Mouse (Mus musculus): Measurements from ENCODE around the gene Leng8.

Leng8 gene

DNA sequence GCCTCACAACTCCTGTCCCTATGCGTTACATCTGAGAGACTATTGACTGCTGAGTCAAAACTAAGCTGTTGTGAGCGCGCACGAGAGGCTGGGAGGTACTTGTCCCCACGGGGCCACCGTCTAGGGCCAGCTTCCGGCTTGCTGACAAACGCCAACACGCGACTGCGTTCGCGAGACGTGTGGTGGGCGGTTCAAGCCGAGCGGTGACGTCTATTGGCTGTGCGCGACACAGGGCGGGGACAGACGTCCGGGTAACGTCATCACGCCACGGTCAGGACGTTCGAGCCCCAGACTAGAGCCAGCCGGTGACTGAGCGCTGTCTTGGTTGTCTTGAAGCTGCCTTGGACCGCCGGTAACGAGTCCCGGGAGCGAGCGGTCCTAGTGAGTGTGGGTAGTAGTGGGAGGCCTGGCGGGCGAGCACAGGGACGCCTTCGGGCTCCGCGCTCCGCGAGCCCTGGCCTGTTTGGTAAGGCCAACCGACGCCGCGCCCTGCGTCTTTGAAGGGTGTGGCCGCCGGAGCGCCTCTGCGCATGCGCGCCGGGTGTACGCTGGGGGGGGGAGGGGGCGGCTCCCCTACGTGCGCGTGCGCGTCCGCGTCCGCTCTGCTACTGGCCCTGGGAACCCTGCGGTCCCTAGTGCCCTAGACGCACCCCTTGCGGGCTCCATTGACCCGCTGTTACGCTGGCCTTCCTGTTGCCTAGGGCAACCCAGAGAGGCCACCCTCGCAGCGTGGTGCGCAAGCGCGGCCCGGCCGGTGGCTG lies at the start of gene Leng8:
Gene Leng8, plus strand, starts transcription at position 269 of the 761 bp plus-strand sequence.
- DNase-seq, result peak; percentile 99

DNA sequence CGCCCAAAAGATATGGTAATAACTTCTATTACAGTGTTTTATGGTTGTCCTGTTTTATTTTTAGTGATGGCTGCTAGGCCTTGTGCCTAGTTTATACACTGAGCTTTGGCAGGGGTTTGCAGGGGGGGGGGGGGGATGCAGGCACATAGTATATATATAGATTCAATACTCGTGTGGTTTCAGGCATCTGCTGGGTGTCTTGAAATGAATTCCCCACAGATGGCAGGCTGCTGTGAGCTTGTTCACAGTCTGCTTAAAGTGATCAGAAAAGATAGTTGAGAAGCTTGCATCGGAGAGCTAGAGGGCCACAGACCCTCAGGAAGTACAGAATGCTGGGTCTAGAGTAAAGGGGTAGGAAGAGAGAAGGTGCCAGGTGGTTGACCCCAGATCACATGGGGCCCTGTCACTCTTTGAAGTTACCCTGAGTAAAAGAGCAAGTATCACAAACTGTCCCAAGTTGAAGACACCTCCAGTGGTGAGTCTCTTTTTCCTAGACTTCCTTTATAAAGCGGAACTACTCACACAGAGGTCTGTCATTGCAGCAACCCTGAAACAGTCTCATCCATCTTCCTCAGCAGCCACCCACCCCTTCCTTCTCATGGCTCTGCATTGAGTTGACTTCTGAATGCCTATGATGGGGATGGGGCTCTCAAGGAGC lies 49.5 kb upstream of the Leng8 start:
- no peak for DNase-seq

DNA sequence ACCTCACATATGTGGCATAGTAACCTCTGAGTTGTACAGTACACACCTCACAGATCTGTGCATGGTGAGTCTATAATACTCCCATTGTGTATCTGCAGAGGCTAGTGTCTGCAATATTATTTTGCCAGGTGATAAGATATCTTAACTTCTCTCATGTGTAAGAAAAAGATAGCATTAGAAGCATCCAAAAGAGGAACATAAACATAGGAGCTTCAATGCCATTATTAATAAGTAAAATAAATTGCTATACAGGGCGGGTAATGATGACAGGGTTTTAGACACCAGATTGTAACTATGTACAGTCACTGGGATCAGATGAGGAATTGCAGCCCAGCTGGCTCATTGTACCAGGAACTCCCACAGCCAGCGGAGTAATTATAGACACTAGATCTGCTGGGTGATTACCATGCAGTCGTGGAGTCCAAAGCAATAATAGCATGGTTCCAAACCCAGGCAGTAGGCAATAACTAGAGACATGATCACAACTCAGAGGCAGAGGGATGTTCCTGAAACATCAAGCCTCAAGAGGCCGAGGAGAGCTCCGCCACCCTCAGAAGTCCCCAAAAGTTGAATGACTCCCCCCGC lies 48.9 kb upstream of the Leng8 start:
- DNase-seq, result no peak

DNA sequence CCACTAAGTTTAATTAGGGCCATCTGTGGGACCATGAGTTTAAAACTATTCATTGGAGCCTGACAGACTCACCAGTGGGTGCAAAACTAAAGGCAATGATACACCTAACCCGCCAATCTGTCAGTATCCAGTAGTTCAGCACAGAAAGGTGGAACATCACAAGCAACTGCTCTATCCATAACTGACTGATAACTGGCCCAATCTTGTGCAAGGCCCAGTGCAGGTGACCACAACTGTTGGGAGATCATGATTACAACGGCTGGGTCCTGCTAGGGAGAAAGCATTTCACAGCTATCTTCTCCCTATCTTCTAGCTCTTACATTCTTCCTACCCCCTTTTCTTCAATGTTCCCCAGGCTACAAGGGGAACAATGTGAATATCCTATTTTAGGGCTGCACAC lies 48.2 kb upstream of the Leng8 start:
- DNase-seq, result no peak

DNA sequence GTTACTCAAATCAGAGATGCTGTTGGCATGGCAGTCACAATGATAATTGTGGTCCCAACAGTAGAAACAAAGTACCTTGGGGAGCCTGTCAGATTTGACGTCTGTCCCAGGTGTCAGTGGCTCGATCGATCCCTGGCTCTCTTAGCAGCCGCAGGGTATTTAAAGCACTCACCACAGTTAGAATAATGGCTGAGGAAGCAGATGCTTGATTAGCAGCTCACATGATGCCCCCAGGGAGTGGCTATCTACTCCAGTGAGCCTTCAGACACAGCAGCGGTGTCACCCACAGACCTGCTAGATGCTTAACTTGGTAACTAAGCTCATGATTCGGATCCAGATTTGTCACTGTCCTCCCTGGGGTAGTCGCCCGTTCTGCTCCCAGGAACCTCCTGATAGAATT lies 45.7 kb upstream of the Leng8 start:
- no peak for DNase-seq

DNA sequence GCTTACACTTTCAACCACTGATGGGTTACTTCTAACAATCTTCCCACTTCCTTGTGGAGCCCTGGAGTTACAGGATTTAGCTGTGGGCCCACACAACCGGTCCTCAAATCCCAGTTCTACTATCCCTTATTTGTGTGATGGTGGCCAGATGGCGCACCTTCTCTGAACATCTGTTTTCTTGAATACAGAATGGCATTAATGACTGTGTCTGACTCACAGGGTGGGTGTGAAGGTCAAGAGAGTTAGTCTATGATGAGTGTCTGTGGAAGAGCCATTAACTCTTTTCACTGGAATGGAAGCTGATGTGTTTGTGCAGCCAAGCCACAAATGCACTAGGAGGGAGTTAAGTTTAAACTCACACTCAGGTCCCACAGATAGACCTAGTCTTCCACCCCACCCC lies 38.5 kb upstream of the Leng8 start:
- DNase-seq, result no peak

DNA sequence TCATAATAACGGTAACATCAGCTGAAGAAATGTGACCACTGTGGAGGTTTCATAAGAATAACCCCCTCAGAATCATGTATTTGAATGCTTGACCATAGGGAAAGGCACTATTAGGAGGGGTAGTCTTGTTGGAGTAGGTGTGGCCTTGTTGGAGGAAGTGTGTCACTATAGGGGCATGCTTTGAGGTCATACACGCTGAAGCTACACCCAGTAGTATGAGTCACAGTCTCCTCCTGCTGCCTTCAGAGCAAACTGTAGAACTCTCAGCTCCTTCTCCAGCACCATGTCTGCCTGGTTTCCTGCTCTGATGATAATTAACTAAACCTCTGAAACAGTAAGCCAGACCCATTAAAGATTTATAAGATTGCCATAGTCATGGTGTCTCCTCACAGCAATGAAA lies 38.0 kb upstream of the Leng8 start:
- DNase-seq, result no peak

DNA sequence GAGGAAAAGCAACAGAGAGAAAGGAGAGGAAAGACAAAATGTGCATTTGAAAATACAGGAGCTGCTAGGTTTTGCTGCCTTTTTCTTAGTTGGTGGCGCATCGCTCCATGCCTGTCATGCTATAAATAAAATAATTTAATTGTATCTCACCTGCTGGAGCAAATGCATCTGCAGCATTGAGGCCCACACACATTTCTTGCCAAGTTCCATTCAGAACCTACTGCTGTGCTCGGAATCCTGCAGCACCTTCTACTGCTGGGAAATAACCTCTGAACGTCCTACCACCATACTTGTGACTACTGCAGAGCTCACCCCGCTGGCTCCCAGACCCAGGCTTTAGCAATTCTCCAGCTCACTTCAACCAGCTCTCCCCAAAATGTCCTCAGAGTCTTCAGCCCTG lies 35.7 kb upstream of the Leng8 start:
- no peak for DNase-seq

DNA sequence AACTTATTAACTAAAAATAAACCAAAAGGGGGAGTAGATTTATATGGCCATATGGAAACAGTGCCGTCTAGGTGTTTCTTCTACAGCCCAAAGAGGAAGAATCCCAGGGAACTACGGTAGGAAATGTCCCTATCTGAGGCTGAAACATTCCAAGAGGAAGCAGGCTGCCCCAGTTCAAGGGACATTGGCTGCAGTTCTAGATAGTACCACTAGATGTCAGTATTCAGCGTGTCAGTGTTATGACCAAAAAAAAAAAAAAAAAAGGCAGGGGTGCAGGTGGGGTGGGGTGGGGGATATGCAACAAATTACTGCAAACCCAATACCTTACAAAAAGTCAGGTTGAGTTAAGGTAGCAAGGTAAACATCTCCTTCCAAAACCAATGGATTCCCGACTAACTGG lies 33.4 kb upstream of the Leng8 start:
- no peak for DNase-seq

DNA sequence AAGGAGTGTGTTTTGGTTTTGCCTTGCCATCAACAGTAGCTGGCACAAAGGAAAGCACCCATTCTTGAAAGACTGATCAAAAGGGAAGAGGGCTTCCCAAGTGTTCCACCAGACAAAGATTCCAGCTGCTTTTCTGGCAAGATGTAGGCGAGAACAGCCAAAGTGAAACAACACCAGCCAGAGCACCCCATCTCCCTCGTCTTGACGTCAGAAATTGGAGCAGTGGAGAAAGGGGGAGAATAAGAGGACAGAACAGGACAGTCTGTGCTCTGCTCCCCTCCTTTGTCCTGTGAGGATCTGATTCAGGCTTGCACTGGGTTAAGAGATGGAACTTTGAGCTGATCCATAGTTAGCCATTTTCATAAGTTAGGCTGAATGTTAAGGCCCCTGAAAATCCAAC lies 25.1 kb upstream of the Leng8 start:
- no peak for DNase-seq

DNA sequence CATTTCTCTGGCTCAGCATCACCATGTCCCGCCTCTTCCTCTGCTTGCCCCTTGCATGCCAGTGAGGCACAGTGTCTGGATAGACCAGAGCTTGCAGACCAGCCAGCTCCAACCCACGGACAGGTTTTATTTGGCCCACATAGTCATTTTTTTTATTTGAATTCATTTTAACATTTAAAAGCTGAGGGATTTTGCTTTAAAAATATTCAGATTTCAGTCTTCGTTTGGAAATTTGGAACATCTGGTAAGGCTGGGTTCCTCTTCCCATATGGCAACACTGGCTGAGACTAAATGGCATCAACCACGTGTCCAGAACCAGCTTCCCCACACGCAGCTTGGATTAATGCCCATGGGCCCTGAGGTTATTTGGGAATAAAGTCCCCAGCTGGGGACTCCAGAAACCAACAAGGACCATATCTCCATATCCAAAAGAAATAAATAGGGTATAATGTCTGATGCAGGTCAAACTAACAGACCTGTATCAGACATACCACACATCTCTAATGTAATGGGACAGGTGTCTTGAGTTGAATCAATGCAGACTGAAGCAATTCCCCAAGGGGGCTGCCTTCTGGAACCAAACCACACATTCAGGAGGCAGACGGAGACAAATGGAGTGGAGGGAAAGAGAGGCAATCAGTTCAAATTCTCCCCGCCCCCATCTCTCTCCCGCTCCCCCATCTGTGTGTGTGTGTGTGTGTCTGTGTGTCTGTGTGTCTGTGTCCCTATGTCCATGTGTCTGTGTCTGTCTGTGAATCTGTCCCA lies 19.6 kb upstream of the Leng8 start:
- DNase-seq, result no peak

DNA sequence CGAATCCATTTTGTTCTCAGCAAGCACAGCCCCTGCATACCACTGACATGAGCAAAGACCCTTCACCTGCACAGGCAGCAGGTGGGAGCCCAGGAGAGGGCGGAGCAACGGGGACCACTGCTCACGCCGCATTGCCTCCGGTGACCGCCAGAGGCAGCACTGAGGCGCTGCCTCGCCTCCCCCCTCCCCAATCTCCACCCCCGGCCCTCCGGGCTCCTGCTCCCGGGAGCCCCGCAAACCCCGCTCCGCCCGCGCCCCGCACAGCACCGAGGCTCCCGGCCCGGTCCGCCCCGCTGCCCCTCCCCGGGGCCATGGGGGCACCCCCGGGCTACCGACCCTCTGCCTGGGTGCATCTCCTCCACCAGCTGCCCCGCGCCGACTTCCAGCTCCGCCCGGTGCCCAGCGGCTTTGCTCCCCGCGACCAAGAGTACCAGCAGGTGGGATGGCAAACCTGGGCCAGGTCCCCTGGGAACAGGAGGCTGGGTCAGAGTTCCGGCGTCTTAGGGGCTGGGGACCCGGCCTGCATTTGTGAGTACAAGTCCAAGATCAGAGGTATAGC lies 17.4 kb upstream of the Leng8 start, which contains the start of gene Ttyh1:
Gene Ttyh1, plus strand, starts transcription at position 65 of the 559 bp plus-strand sequence.
- DNase-seq, result peak; percentile 39

DNA sequence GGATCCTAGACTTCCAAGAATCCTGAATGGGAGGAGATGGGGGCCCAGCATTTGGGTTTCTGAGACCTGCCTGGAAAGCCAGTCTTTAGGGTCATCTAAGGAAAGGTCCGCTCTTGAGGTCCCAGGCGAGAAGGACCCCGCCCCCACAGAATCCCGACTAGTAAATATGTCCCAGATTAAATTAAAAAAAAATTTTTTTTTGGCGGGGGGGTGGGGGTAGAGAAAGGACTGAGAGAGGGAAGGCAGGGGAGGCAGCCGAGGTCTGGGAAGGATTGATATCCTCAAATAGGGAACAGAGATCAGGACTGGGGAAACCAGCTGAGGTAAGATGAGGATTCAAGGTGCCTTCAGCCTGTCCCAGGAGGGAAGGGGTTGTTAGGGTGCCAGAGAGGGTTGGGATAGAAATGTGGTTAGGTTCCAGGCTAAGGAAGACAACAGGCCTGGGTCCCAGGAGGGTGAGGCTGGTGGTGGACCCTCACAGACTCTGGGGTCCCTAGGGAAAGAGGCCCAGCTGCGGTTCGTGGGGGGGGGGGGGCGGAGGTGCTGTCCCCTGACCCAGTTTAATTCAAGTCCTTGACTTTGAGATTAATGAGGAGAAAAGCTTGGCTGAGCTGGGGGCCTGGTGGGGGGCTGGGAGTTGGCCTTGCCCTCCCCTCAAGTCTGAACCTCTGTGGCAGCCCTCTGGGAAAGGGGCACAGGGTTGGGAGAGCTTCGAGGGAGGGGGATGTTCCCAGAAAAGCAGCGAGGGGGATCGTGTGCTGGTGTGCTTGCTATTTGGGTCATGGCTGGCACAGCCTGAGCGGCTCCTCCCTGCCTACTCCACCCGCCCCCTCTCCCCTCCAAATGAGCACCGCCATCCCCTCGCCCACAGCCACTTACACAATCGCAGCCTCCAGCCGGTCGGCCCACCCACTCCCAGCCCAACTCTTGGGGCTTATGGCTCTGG lies 16.6 kb upstream of the Leng8 start:
- DNase-seq, result no peak

DNA sequence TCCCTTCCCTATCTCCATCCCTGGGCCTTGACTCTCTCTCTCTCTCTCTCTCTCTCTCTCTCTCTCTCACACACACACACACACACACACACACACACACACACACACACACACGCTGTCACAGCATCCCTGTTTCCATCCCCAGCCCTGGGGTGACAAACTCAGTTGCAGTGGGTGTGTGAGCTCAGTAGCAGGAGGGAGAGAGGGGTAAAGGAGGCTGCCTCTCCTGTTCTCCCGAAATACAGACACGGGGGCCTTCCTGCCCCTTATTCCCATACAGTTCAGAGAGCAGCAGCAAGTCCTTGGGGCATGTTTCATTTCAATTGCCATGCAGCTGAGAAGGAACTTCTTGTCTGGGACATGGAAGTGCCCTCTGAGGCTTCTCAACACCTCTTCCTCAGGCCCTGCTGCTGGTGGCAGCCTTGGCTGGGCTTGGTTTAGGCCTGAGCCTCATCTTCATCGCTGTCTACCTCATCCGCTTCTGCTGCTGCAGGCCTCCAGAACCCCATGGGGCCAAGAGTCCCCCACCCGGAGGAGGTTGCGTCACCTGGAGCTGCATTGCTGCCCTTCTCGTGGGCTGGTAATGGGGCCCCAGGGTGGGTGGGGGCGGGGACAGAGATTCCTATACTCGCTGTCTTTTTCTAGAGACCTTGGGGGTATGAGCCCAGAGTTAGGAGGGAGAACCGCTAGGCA lies 14.6 kb upstream of the Leng8 start:
- DNase-seq, result no peak

DNA sequence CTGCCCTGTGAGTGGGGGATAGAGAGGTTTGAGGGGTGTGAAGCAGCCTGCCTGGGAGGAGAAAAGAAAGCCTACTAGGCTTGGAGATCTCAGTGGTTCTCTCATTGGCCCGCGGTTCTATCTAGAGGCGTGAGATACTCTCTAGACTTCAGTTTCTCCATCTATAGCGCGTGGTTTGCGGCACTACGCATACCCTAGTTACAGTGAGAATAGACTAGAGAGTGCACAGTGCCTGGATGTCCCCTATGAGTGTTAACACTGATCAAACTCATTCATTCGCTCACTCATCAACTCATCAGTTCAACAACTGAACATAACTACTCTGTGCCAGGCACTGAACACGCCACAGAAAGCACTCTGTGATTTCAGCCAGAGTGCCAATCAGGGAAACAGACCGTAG lies 14.1 kb upstream of the Leng8 start:
- no peak for DNase-seq

DNA sequence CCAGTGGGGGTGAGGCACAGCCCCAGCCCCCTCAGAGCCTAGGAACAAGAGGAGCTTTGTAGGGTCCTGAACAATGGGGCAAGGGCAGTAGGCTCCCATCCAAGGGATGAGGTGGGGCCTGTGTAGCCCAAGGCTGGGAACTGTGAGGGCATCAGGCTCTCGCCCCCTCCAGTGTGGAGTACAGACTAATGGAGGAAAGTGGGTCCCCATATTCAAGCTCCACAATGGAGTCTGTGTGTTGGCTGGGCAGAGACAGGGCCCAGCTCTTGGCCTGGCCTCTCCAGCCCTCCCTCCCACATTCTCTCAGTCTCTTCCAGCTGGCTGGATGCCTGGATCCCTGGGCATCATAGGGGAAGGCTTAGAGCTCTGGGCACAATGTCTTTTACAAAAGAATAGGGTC lies 13.1 kb upstream of the Leng8 start:
- DNase-seq, result no peak

DNA sequence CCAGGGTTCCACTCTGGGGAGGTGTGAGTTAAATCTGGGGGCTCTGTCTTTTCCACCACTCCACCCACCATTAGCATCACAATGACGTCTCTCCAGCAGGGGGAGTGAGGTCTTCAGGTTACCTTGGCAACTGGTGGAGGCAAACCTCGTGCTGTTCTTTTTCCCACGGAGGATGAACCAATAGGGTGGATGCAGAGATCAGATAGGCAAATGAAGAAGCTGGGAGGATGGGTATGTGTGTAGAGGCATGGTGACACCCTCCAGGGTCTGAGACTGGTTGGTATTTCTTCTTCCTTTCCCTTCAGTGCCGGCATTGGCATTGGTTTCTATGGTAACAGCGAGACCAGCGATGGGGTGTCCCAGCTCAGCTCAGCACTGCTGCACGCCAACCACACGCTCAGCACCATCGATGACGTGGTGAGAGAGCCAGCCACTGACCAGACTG lies 12.5 kb upstream of the Leng8 start:
- no peak for DNase-seq

DNA sequence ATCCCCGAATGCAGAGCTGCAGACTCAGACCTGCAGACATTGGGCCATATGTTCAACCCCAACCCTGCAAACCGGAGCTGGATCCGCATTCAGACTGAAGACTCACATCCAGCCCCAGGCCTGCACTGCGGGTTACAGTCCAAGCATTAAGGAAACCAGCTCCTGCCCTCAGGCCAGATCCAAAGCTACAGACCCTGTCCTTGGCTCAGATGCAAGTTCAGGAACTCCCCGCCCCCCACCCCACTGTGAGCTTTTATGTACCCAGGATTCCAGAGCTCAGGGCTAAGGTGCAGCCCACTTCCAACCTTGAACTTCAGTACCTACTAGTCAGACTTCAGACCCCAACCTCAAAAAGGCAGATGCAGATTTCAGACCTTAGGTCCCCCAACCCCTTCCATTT lies 12.0 kb upstream of the Leng8 start:
- DNase-seq, result no peak

DNA sequence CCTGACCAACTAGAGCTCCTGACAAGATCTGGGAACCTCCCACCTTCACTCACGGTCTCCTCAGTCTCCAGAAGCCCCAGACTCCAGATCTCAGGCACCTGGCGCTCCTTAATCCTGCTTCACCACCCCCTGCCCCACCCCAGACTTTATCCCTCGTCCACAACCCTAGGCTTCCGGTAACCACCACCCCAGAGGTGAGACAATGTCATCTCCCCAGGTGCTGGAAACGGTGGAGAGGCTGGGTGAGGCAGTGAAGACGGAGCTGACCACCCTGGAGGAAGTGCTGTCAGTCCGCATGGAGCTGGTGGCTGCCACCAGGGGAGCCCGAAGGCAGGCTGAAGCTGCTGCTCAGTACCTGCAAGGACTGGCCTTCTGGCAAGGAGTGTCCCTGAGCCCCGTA lies 11.5 kb upstream of the Leng8 start:
- no peak for DNase-seq

DNA sequence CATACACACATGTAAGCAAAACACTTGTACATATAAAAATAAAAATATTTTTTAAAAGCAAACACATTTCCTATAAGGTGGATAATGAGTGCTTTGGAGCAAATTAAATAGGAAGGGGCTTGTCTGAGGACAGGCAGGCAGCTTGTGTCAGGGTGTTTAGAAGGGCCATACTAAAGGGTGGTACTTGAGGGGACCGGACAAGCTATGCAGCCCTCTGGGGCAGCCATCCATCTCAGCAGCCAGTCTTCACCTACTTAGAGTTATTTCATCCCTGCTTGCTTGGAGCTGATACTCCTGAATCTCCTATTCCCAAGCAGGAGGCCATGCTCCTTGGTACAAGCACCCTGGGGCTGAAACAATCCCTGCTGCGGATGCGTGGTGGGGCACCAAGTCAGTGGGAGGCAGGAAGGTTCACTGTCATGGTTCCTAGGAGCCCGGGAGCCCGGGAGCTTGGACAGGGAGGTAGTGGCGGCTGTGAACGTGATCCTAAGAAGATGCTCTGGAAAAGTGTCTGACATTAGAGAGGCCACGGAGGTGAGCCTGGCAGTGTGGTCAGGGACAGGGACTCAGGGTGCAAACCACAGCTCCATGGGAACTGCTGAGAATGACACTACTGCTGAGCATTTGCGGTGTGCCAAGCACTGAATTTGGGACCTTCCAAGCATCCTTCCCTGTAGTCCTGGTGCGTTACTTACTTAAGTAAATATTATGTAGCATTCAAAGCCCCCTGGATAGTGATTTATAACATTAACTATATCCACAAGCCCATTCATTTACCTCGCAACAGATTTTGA lies 9.7 kb upstream of the Leng8 start:
- DNase-seq, result no peak
